Mouse (Mus musculus) C2C12 (cell line): Measurements from ENCODE around the gene Arl15. TPM values are rescaled to one million over a fixed set of nuclear protein-coding genes. Genes with fewer than 3 reads are reported as not detected.

Experiments used
- H3K27me3 ChIP-seq: one replicate; pipeline ENCODE4 v1.6.1; 2011; ENCODE audit not compliant: control insufficient read depth, insufficient read depth, insufficient read length
- H3K36me3 ChIP-seq: one replicate; pipeline ENCODE4 v1.6.1; 2011; ENCODE audit not compliant: control insufficient read depth, insufficient read depth
- H3K4me3 ChIP-seq: one replicate; pipeline ENCODE4 v1.5.1; 2011; ENCODE audit warnings: mild to moderate bottlenecking, control low read depth; ENCODE audit not compliant: poor library complexity, insufficient read depth, severe bottlenecking
- H3K79me2 ChIP-seq: one replicate; pipeline ENCODE4 v1.6.1; 2011; ENCODE audit not compliant: control insufficient read depth, insufficient read depth
- H3K79me3 ChIP-seq: one replicate; pipeline ENCODE4 v1.6.1; 2011; ENCODE audit warnings: low read depth, control low read depth
- H3ac ChIP-seq: one replicate; pipeline ENCODE3; 2011; ENCODE audit warnings: low read depth; ENCODE audit not compliant: control insufficient read depth, insufficient read length
- CEBPB ChIP-seq: IDR thresholded peaks from one replicate; pipeline ENCODE4 v1.6.1; 2011; ENCODE audit warnings: low read depth, mild to moderate bottlenecking, control low read depth, moderate library complexity
- CTCF ChIP-seq: IDR thresholded peaks from one replicate; pipeline ENCODE4 v1.5.1; 2011; ENCODE audit not compliant: control insufficient read depth, insufficient read depth, insufficient read length
- FOSL1 ChIP-seq: IDR thresholded peaks from one replicate; pipeline ENCODE4 v1.8.0; 2011; ENCODE audit warnings: mild to moderate bottlenecking, low read length; ENCODE audit not compliant: poor library complexity, insufficient read depth, severe bottlenecking
- MAX ChIP-seq: IDR thresholded peaks from one replicate; pipeline ENCODE4 v1.6.1; 2011; ENCODE audit warnings: mild to moderate bottlenecking, control low read depth
- MYOD1 ChIP-seq: IDR thresholded peaks from one replicate; pipeline ENCODE4 v1.6.1; 2011; ENCODE audit warnings: low read depth; ENCODE audit not compliant: control insufficient read depth, insufficient read length
- MYOG ChIP-seq: IDR thresholded peaks from one replicate; pipeline ENCODE4 v1.6.1; 2011; ENCODE audit not compliant: control insufficient read depth, insufficient read length; ENCODE audit errors: extremely low read depth
- USF1 ChIP-seq: IDR thresholded peaks from one replicate; pipeline ENCODE4 v1.6.1; 2011; ENCODE audit warnings: low read depth, mild to moderate bottlenecking, control low read depth, moderate library complexity
- polyA plus RNA-seq: library from polyadenylated mRNA; unstranded; fragments of >200 nt; fragmentation: generic; extraction: Trizol; gene quantifications from one replicate; pipeline ENCODE4 v1.2.1, GENCODE M21; 2012; ENCODE audit warnings: missing spikeins

Gene Arl15
- polyA plus RNA-seq, 1 experiment, result 3.5 TPM

DNA sequence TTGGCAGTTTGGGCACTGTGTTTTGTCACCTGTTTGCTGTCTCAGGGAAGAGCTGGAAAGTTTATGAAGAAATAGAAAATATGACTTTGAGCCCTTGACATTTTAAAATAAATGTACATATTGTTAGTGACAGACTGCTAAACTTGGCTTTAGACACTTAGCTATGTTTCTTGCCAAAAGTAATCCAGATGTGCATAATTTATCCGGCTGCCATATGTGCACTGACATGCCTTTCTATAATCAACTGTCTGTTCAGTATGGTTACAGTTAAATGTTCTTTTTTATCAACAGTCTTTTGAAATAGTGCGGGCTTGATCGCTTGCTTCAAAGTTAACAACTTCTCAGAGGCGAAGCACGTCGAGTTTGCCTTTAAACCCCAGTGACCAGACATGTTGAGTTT lies 209.9 kb downstream of the Arl15 start:
- H3K4me3 ChIP-seq, result no peak overlapping the region

DNA sequence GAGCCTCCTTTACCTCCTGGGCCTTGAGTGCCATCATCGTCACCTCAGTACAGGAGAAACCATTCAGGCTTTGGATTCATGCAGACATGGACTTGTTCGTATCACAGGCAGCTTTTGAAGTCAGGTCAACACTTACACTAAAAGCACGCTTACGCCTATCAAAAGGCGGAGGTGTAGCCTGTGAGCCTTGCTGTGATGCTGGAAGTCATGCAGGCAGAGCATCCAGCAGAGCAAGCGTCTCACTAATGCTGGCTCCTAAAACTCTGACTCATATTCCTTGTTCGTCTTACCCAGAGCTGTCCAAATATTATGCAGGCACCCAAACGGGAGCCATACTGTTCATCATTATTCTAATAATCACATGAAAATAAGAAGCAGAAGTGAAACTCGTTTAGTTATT lies 215.5 kb downstream of the Arl15 start:
- no peak overlapping the region for H3ac ChIP-seq
- H3K36me3 ChIP-seq, result no peaks in the 10 kb centered on the region
- no peaks in the 10 kb centered on the region for H3K27me3 ChIP-seq
- no peak for TF ChIP-seq MAX
- no peak for TF ChIP-seq USF1
- TF ChIP-seq FOSL1, result no peak
- no peak for TF ChIP-seq CTCF
- TF ChIP-seq CEBPB, result no peak
- TF ChIP-seq MYOG, result no peak
- TF ChIP-seq MYOD1, result no peak
- no peak overlapping the region for H3K4me3 ChIP-seq
- H3K79me3 ChIP-seq, result no peaks in the 10 kb centered on the region
- H3K79me2 ChIP-seq, result no peaks in the 10 kb centered on the region

More for the DNA sequence above, 209.9 kb downstream of the Arl15 start:
- Histone ChIP-seq H3ac (no peak overlapping the region), H3K36me3 (no peaks in the 10 kb centered on the region), H3K79me3 (no peaks in the 10 kb centered on the region), H3K79me2 (no peaks in the 10 kb centered on the region), H3K27me3 (no peaks in the 10 kb centered on the region)
- TF ChIP-seq FOSL1, result no peak
- TF ChIP-seq USF1, result no peak

DNA sequence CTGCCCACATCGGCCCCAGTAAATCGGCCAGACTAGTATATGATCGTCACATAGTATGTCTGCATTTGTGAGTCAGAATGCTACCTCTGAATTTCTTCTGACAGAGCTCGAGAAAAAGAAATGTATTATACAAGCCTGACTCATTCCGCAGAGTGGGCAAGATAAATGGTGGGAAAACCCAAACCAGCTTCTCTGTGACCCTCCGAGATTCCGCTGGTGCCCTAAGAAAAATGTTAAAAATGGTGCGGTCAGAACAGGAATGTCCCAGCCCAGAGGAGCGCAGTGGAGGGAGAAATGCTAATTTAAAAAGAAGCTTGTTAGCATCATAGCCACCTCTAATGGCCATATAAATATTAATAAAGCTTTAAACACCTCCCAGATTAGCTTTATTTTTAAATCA lies 216.2 kb downstream of the Arl15 start:
- no peak overlapping the region for H3K4me3 ChIP-seq
- no peak for TF ChIP-seq MYOG
- TF ChIP-seq USF1, result no peak
- TF ChIP-seq CEBPB, result no peak
- no peak for TF ChIP-seq MAX
- TF ChIP-seq FOSL1, result no peak
- TF ChIP-seq CTCF, result no peak
- TF ChIP-seq MYOD1, result no peak
- H3K27me3 ChIP-seq, result no peaks in the 10 kb centered on the region
- no peaks in the 10 kb centered on the region for H3K36me3 ChIP-seq
- no peak overlapping the region for H3ac ChIP-seq
- no peaks in the 10 kb centered on the region for H3K79me2 ChIP-seq
- H3K79me3 ChIP-seq, result no peaks in the 10 kb centered on the region

DNA sequence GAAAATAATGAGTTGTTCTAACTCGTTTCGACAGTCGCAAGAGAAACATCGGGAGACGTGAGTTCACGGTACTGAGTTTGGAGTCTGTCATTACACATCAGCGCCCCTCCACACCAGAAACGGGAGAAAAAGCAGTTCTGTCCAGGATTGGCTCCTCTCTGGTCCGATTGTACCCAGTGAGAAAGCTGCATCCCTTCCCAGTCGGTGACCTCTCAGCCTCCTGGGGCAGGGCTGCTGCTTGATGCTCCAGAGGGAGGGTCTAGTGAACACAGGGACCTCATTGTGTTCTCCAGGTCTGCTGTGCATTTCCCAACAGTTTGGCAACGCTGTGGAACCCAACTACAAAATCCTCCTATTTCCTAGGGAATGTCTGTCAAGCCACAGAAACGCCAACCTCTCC lies 216.7 kb downstream of the Arl15 start:
- Histone ChIP-seq H3K4me3 (no peak overlapping the region), H3K79me3 (no peaks in the 10 kb centered on the region), H3K36me3 (no peaks in the 10 kb centered on the region), H3K27me3 (no peaks in the 10 kb centered on the region), H3K79me2 (no peaks in the 10 kb centered on the region), H3ac (no peak overlapping the region)
- TF ChIP-seq CTCF (no peak), MAX (no peak), MYOD1 (no peak), MYOG (no peak), CEBPB (no peak), USF1 (no peak), FOSL1 (no peak)

DNA sequence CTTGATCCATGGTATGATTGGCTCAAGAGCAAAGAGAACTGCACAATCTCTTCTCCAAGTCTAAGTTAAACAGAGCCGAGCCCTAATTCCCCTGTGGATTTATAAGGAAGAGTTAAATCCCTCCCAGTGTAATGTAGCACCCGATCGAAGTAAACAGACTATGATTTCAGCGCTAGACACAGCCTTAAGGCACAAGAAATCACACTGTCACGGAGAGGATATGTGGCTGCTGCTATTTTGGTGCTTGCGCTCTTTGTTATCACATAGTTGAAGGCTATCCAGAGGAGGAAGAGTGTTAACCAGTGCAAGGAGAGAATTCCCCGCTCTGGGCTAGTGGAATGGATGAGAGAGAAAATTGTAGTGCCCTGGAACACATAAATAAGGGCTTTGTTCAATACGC lies 223.6 kb downstream of the Arl15 start:
- Histone ChIP-seq H3K79me2 (no peaks in the 10 kb centered on the region), H3K79me3 (no peaks in the 10 kb centered on the region), H3K4me3 (no peak overlapping the region), H3K36me3 (no peaks in the 10 kb centered on the region), H3ac (no peak overlapping the region), H3K27me3 (no peaks in the 10 kb centered on the region)
- TF ChIP-seq MAX, result no peak
- TF ChIP-seq CTCF, result no peak
- TF ChIP-seq MYOD1, result no peak
- TF ChIP-seq FOSL1, result no peak

DNA sequence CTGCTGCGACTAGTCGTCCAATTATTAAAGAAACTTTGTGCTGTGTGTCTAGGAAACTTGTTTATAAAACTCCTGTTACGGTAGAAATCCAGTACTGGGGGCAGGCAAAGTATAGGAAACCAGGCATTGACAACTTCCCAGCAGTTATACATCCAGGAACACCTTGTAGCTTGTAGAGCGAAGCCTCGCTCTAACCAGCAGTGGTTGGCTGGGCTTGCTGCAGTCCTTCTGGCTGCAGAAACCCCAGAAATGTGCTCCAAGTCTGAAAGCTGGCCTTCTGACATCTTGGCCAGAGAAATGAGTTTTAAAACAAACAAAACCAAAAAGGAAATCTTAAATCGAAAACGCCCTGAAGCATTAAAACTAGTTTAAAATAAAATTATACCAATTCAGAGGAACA lies 229.2 kb downstream of the Arl15 start:
- Histone ChIP-seq H3ac (no peak overlapping the region), H3K4me3 (no peak overlapping the region), H3K36me3 (no peaks in the 10 kb centered on the region), H3K79me2 (no peaks in the 10 kb centered on the region), H3K27me3 (no peaks in the 10 kb centered on the region), H3K79me3 (no peaks in the 10 kb centered on the region)
- no peak for TF ChIP-seq CTCF

DNA sequence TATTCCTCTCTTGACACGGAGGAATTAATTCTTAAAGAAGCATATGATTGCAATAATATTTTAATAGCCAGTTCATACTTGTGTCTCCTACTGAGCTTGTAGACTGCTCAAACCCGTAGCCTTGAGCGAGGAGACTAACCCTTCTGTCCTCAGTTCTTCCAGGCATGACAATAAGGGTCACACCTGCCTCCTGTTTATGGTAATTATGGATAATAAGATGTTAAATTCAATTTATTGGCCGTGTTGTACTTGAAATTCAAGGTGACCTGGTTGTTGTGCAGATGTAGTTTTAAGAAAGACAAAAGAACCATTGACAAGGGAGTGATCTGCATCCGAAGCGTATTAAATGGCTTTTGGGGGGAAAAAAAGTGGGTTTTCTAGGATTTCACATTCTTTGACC lies 232.0 kb downstream of the Arl15 start:
- TF ChIP-seq MYOD1, result no peak
- TF ChIP-seq CTCF, result no peak
- no peak for TF ChIP-seq CEBPB
- TF ChIP-seq MYOG, result no peak
- TF ChIP-seq FOSL1, result no peak
- TF ChIP-seq USF1, result no peak
- TF ChIP-seq MAX, result no peak
- H3K27me3 ChIP-seq, result no peaks in the 10 kb centered on the region
- H3K79me3 ChIP-seq, result no peaks in the 10 kb centered on the region
- no peaks in the 10 kb centered on the region for H3K36me3 ChIP-seq
- H3K79me2 ChIP-seq, result no peaks in the 10 kb centered on the region
- H3ac ChIP-seq, result no peak overlapping the region
- H3K4me3 ChIP-seq, result no peak overlapping the region
